ENCODE assay signal across 21 mouse cellular contexts in genomic region chr2:155293946-155294345, GRCm38 (mm10). TPM values are rescaled to one million over a fixed set of nuclear protein-coding genes. Genes with fewer than 3 reads are reported as not detected.
DNase-seq lines count a peak whose midpoint lies in the region; TF ChIP-seq lines count a peak whose summit lies in the region.
"Had no signal": no experiment of that assay in that cellular context is flagged by ENCODE, and none has a peak within 500 bp of the region (broad histone marks: within the 10 kb centered on the region; RNA-seq: fewer than 3 reads in every experiment).

No protein-coding gene starts in this region.

- H3K9ac ChIP-seq in heart, adult 2 months (ENCODE audit: low read depth, low read length), result no peak overlapping the region
- H3K9ac ChIP-seq: embryonic facial prominence, embryonic 15.5 days; forebrain, postnatal 0 days; hindbrain, embryonic 12.5 days; liver, embryonic 13.5 days; lung, embryonic 14.5 days had no signal

- peak overlapping the region; percentile 73 for H3K27ac ChIP-seq in heart, adult 2 months
- H3K27ac ChIP-seq: embryonic facial prominence, embryonic 15.5 days; forebrain, embryonic 10.5 days; hindbrain, embryonic 12.5 days; liver, embryonic 13.5 days had no signal

- no peaks in the 10 kb centered on the region for H3K4me1 ChIP-seq in heart, adult 2 months (ENCODE audit: control insufficient read depth, insufficient read depth, low read length)
- H3K4me1 ChIP-seq: embryonic facial prominence, embryonic 15.5 days; forebrain, embryonic 10.5 days; hindbrain, embryonic 12.5 days; liver, embryonic 13.5 days had no signal

- no peak for DNase-seq in heart, adult 2 months
- no peak for DNase-seq in heart, postnatal 14 days
- DNase-seq in 3T3-L1 (ENCODE audit: low read depth, low spot score), result peak; percentile 85
- DNase-seq in NIH3T3 (ENCODE audit: low read depth), result peak; percentile 69
- DNase-seq in adrenal gland, postnatal 36 days, result peak; percentile 67 to 74
- no peak for DNase-seq in frontal cortex, postnatal 25 days (ENCODE audit: low spot score in 2 of 2)
- DNase-seq in kidney, postnatal 10 days, result no peak
- DNase-seq in T-cell, adult 2 months (ENCODE audit: low spot score), result no peak
- DNase-seq: embryo, embryonic 11 days; forebrain, postnatal 0 days; kidney, adult 2 months; kidney, postnatal 25 days; layer of hippocampus, adult 9-11 months; liver, embryonic 13.5 days; lung, embryonic 14.5 days; lung, postnatal 36 days; right cerebral cortex, adult 18-20 months; thymus, postnatal 36 days had no signal

- intact Hi-C loops in heart, adult 2 months (cut with DNase I), result no loop called here
- intact Hi-C loops in heart, postnatal 14 days (cut with DNase I), result no loop called here

- no peak for TF ChIP-seq EP300 in heart, adult 2 months (IDR thresholded peaks at IDR 0.05; ENCODE audit: insufficient read depth, low read depth, low read length)

- TF ChIP-seq POLR2A in heart, adult 2 months (IDR thresholded peaks at IDR 0.05; ENCODE audit: insufficient read depth, low read depth, low read length), result no peak

- no peaks in the 10 kb centered on the region for H3K79me2 ChIP-seq in heart, adult 2 months (replicated peaks; ENCODE audit: control insufficient read depth, insufficient read depth, low read length)

- H3K36me3 ChIP-seq in heart, adult 2 months (ENCODE audit: control insufficient read depth, insufficient read depth, low read length), result no peaks in the 10 kb centered on the region; the same call in 1 of the 2 replicates

- no peaks in the 10 kb centered on the region for H3K27me3 ChIP-seq in heart, adult 2 months (ENCODE audit: control insufficient read depth, insufficient read depth, low read length)
- H3K27me3 ChIP-seq: embryonic facial prominence, embryonic 15.5 days; hindbrain, embryonic 12.5 days; liver, embryonic 13.5 days had no signal

- TF ChIP-seq CTCF in heart, adult 2 months (IDR thresholded peaks at IDR 0.05), result no peak

- no peak overlapping the region for H3K4me3 ChIP-seq in heart, adult 2 months
- H3K4me3 ChIP-seq: embryonic facial prominence, embryonic 15.5 days; forebrain, embryonic 10.5 days; hindbrain, embryonic 12.5 days; liver, embryonic 13.5 days had no signal

- 89% methylated on average over 4 of the region's 4 CpGs for WGBS in heart, adult 2 months

RNA-seq across cellular contexts. Expression of gene Map1lc3a, which starts 17.8 kb away (rescaled TPM):
- 100 to 1,000 TPM; 713 to 821 TPM for total RNA-seq in heart, adult 2 months (2021)
- 933 and 1,030 TPM in 2 replicates for polyA plus RNA-seq in heart, adult 2 months (2012; rRNA removed)
- 100 to 1,000 TPM; 692 to 703 TPM for total RNA-seq in heart, postnatal 14 days (2021)
- total RNA-seq in adrenal gland, postnatal 36 days (2021), result 100 to 1,000 TPM; 469 to 912 TPM

RNA-seq across cellular contexts. Expression of gene Dynlrb1, which starts 57.6 kb away (rescaled TPM):
- total RNA-seq in heart, adult 2 months (2021), result 100 to 1,000 TPM; 163 to 165 TPM
- 359 and 543 TPM in 2 replicates for polyA plus RNA-seq in heart, adult 2 months (2012; rRNA removed)
- 100 to 1,000 TPM; 177 to 185 TPM for total RNA-seq in heart, postnatal 14 days (2021)
- 100 to 1,000 TPM; 289 to 360 TPM for total RNA-seq in adrenal gland, postnatal 36 days (2021)

Comparison
In these comparisons a context has a peak if more than half of its experiments do, and no peak if none do; other contexts are left out.
1. DNase-seq: peak in 3T3-L1 (single experiment), NIH3T3 (single experiment) and adrenal gland, postnatal 36 days (2 of 2); none in heart, adult 2 months (0 of 2), heart, postnatal 14 days (0 of 2), frontal cortex, postnatal 25 days (0 of 2), kidney, postnatal 10 days (single experiment) and T-cell, adult 2 months (single experiment).